Mouse (Mus musculus) C2C12 (cell line): ENCODE data around the gene Grk6.

ENCODE experiments used
- CEBPB ChIP-seq: IDR thresholded peaks from one replicate; pipeline ENCODE4 v1.6.1; 2011; ENCODE audit warnings: low read depth, mild to moderate bottlenecking, control low read depth, moderate library complexity
- CTCF ChIP-seq: IDR thresholded peaks from one replicate; pipeline ENCODE4 v1.5.1; 2011; ENCODE audit not compliant: control insufficient read depth, insufficient read depth, insufficient read length
- FOSL1 ChIP-seq: IDR thresholded peaks from one replicate; pipeline ENCODE4 v1.8.0; 2011; ENCODE audit warnings: mild to moderate bottlenecking, low read length; ENCODE audit not compliant: poor library complexity, insufficient read depth, severe bottlenecking
- MYOD1 ChIP-seq: IDR thresholded peaks from one replicate; pipeline ENCODE4 v1.6.1; 2011; ENCODE audit warnings: low read depth; ENCODE audit not compliant: control insufficient read depth, insufficient read length
- MYOG ChIP-seq: IDR thresholded peaks from one replicate; pipeline ENCODE4 v1.6.1; 2011; ENCODE audit not compliant: control insufficient read depth, insufficient read length; ENCODE audit errors: extremely low read depth
- USF1 ChIP-seq: IDR thresholded peaks from one replicate; pipeline ENCODE4 v1.6.1; 2011; ENCODE audit warnings: low read depth, mild to moderate bottlenecking, control low read depth, moderate library complexity

DNA sequence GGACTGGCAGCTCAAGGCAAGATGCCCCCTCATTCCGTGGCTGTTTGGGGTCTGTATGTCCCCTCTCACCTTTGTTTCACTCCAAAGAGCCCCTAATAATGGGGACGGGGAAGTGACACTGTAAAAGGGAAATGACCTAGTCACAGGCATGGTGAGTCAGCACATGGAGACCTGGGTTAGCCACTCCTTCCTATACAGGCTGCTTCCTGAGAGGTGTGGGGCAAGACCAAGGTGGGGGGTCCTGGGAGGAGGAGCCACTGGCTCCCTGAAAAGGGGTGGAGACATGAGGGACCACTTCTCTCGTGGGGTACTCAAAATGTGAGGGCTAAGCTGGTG, 65.4 kb downstream of the Grk6 start:
- TF ChIP-seq CTCF (no peak), MYOD1 (no peak), MYOG (no peak), USF1 (no peak), FOSL1 (no peak), CEBPB (no peak)
